Mouse (Mus musculus) gastrocnemius, postnatal 14 days (tissue): ENCODE results near the gene Rnf224. TPM values are rescaled to one million over a fixed set of nuclear protein-coding genes. Genes with fewer than 3 reads are reported as not detected.

Source experiments
- DNase-seq: peaks from one replicate; pipeline ENCODE4 v3.0.0; 2021; ENCODE audit warnings: mixed read lengths
- intact Hi-C: fragments of 180-260 bp; cut with DNase I; formaldehyde crosslinking; loops from one replicate; pipeline ENCODE4 v1.15.1; 2025; ENCODE audit warnings: low total_unique reads
- total RNA-seq, 2 experiments: library from RNA; stranded (reverse); gene quantifications; 2 replicates each; pipeline ENCODE4 v1.2.3; 2021

Rnf224 gene
- total RNA-seq, 2 experiments from 2014 or later, result not detected

GRCm38 (mm10) chr2:25200631-25201030 is 36.0 kb downstream of the Rnf224 start:
- intact Hi-C loops, result no loop called here
- no peak for DNase-seq

- DNase-seq, result no peak
These were observed 38.6 kb downstream of the Rnf224 start for GRCm38 (mm10) chr2:25197946-25198345.

GRCm38 (mm10) chr2:25197191-25197590 is 39.4 kb downstream of the Rnf224 start:
- intact Hi-C loops, result loop anchor here (10.0 kb wide), 1 partner anchor 48 kb away; the partner anchor contains the start of genes AL732309.1, Cysrt1 and Rnf208
- no peak for DNase-seq

More at GRCm38 (mm10) chr2:25197946-25198345, 38.6 kb downstream of the Rnf224 start:
- intact Hi-C loops, result loop anchor here (10.0 kb wide), 1 partner anchor 47 kb away; the partner anchor contains the start of genes AL732309.1, Cysrt1 and Rnf208

- peak; percentile 71 for DNase-seq
- intact Hi-C loops, result loop anchor here (10.0 kb wide), 1 partner anchor 48 kb away; the partner anchor contains the start of genes AL732309.1, Cysrt1 and Rnf208
These were observed 40.2 kb downstream of the Rnf224 start, which contains the start of gene Tor4a for GRCm38 (mm10) chr2:25196172-25196954. TSS of gene Tor4a (minus strand) at chr2:25196886.

GRCm38 (mm10) chr2:25195211-25196156 is 41.1 kb downstream of the Rnf224 start:
- intact Hi-C loops, result loop anchor here (10.0 kb wide), 1 partner anchor 49 kb away; the partner anchor contains the start of genes AL732309.1, Cysrt1 and Rnf208
- DNase-seq, result no peak

- no peak for DNase-seq
- intact Hi-C loops, result loop anchor here (10.0 kb wide), 1 partner anchor 50 kb away; the partner anchor contains the start of genes AL732309.1, Cysrt1 and Rnf208
These were observed 42.0 kb downstream of the Rnf224 start for GRCm38 (mm10) chr2:25194486-25195171.

- no peak for DNase-seq
- intact Hi-C loops, result loop anchor here (10.0 kb wide), 1 partner anchor 51 kb away; the partner anchor contains the start of genes AL732309.1, Cysrt1 and Rnf208
These were observed 42.6 kb downstream of the Rnf224 start for GRCm38 (mm10) chr2:25194006-25194405.

- DNase-seq, result peak; percentile 80
- intact Hi-C loops, result loop anchor here (10.0 kb wide), 1 partner anchor 51 kb away; the partner anchor contains the start of genes AL732309.1, Cysrt1 and Rnf208
These were observed 43.2 kb downstream of the Rnf224 start for GRCm38 (mm10) chr2:25193330-25193770.

GRCm38 (mm10) chr2:25187841-25188240 is 48.7 kb downstream of the Rnf224 start:
- DNase-seq, result no peak
- intact Hi-C loops, result no loop called here

GRCm38 (mm10) chr2:25186575-25186930 is 50.0 kb downstream of the Rnf224 start:
- intact Hi-C loops, result no loop called here

GRCm38 (mm10) chr2:25185625-25186574 is 50.7 kb downstream of the Rnf224 start:
- intact Hi-C loops, result no loop called here
- DNase-seq, result peak; percentile 52

More at GRCm38 (mm10) chr2:25186575-25186930, 50.0 kb downstream of the Rnf224 start:
- no peak for DNase-seq

GRCm38 (mm10) chr2:25184496-25184895 is 52.1 kb downstream of the Rnf224 start:
- no peak for DNase-seq
- intact Hi-C loops, result no loop called here

Other genes starting within 250 kb of the Rnf224 start
- 10 to 100 TPM; 16.7 to 19.5 TPM for gene Nsmf, start 182.4 kb downstream of the Rnf224 start, total RNA-seq
- not detected for gene Entpd8, start 156.5 kb downstream of the Rnf224 start, total RNA-seq
- not detected for gene Noxa1, start 141.6 kb downstream of the Rnf224 start, total RNA-seq
- gene Nrarp, start 56.0 kb downstream of the Rnf224 start, total RNA-seq, result 10 to 100 TPM; 11.3 to 13.6 TPM
- 1 to 10 TPM; 1.9 TPM for gene Tor4a, start 39.9 kb downstream of the Rnf224 start, total RNA-seq
- gene Nelfb, start 25.3 kb downstream of the Rnf224 start, total RNA-seq, result 10 to 100 TPM; 24.1 to 26.1 TPM
- not detected for gene Stpg3, start 22.1 kb downstream of the Rnf224 start, total RNA-seq
- not detected for gene Fam166a, start 18.0 kb downstream of the Rnf224 start, total RNA-seq
- gene Tubb4b, start 12.1 kb downstream of the Rnf224 start, total RNA-seq, result 100 to 1,000 TPM; 291 to 431 TPM
- not detected for gene Slc34a3, start 2.4 kb downstream of the Rnf224 start, total RNA-seq
- gene Rnf208, start 5.5 kb upstream of the Rnf224 start, total RNA-seq, result 1 to 10 TPM in 1 of 2 experiments, under 1 TPM in 1; 0.66 to 1.4 TPM
- gene Cysrt1, start 5.7 kb upstream of the Rnf224 start, total RNA-seq, result not detected
- gene AL732309.1, start 10.1 kb upstream of the Rnf224 start, total RNA-seq, result 1 to 10 TPM in 1 of 2 experiments, not detected in 1; 1.5 TPM
- 10 to 100 TPM; 13.5 to 13.6 TPM for gene Tmem203, start 18.7 kb upstream of the Rnf224 start, total RNA-seq
- 1 to 10 TPM; 2.8 to 5.0 TPM for gene Tprn, start 25.8 kb upstream of the Rnf224 start, total RNA-seq
- 10 to 100 TPM; 28.9 to 34.2 TPM for gene Ssna1, start 35.7 kb upstream of the Rnf224 start, total RNA-seq
- 10 to 100 TPM; 29.7 to 31.0 TPM for gene Anapc2, start 35.7 kb upstream of the Rnf224 start, total RNA-seq
- not detected for gene Tmem210, start 51.4 kb upstream of the Rnf224 start, total RNA-seq
- gene Lrrc26, start 53.1 kb upstream of the Rnf224 start, total RNA-seq, result not detected
- under 1 TPM in 1 of 2 experiments, not detected in 1; 0.22 TPM for gene Grin1, start 82.4 kb upstream of the Rnf224 start, total RNA-seq
- 10 to 100 TPM; 16.7 to 17.0 TPM for gene Man1b1, start 95.6 kb upstream of the Rnf224 start, total RNA-seq
- gene Dpp7, start 119.6 kb upstream of the Rnf224 start, total RNA-seq, result 1 to 10 TPM; 6.0 to 6.6 TPM
- gene Uap1l1, start 128.9 kb upstream of the Rnf224 start, total RNA-seq, result 1 to 10 TPM; 5.2 to 5.8 TPM
- 1 to 10 TPM; 1.2 to 1.6 TPM for gene Sapcd2, start 135.5 kb upstream of the Rnf224 start, total RNA-seq
- gene Entpd2, start 159.1 kb upstream of the Rnf224 start, total RNA-seq, result 10 to 100 TPM; 19.0 to 25.2 TPM
- gene Npdc1, start 162.6 kb upstream of the Rnf224 start, total RNA-seq, result 10 to 100 TPM; 24.0 to 28.1 TPM
- not detected for gene Fut7, start 186.5 kb upstream of the Rnf224 start, total RNA-seq
- gene Abca2, start 191.9 kb upstream of the Rnf224 start, total RNA-seq, result 10 to 100 TPM in 1 of 2 experiments, 1 to 10 TPM in 1; 9.2 to 11.6 TPM
- not detected for gene Clic3, start 220.1 kb upstream of the Rnf224 start, total RNA-seq
- gene Paxx, start 224.3 kb upstream of the Rnf224 start, total RNA-seq, result 10 to 100 TPM; 15.7 to 18.9 TPM
- gene Ptgds, start 233.3 kb upstream of the Rnf224 start, total RNA-seq, result 1 to 10 TPM; 1.3 to 1.4 TPM